Mouse (Mus musculus): ENCODE measurements around the gene Zc3h12b. TPM values are rescaled to one million over a fixed set of nuclear protein-coding genes. Genes with fewer than 3 reads are reported as not detected.

Zc3h12b gene
- 2.1 TPM for total RNA-seq (2023)

GRCm38 (mm10) chrX:95711227-95712111 is at the start of gene Zc3h12b:
Gene Zc3h12b (plus strand): TSS chrX:95711678.

GRCm38 (mm10) chrX:95956497-95957293 is 245.2 kb downstream of the Zc3h12b start, which contains the start of gene Las1l:
Gene Las1l (minus strand): TSS chrX:95956962.

Other genes with a start within 250 kb of the Zc3h12b start
- gene Asb12, start 153.7 kb upstream of the Zc3h12b start, total RNA-seq (2023): not detected
- gene Pfn5, start 153.6 kb upstream of the Zc3h12b start, total RNA-seq (2023): not detected
- gene Zc4h2, start 53.2 kb upstream of the Zc3h12b start, total RNA-seq (2023): 1.8 TPM
- gene Las1l, start 245.3 kb downstream of the Zc3h12b start, total RNA-seq (2023): 97.1 TPM

All from CD4-positive naive resting alpha-beta T cell, adult 76 days (primary cell).